26 mouse cellular contexts compared by ENCODE assay signal in genomic region chr2:91176234-91176633, GRCm38 (mm10). TPM values are rescaled to one million over a fixed set of nuclear protein-coding genes. Genes with fewer than 3 reads are reported as not detected.
A peak's percentile ranks its signal among the peaks of the same experiment; 100 is the strongest.
DNase-seq lines count a peak whose midpoint lies in the region; ATAC-seq lines count a peak whose summit lies in the region.
"Had no signal": no experiment of that assay in that cellular context is flagged by ENCODE, and none has a peak within 500 bp of the region (broad histone marks: within the 10 kb centered on the region; RNA-seq: fewer than 3 reads in every experiment).

No protein-coding gene starts in this region.

- DNase-seq in cerebellum, adult 11-12 months: peak; percentile 31
- no peak for DNase-seq in cerebellum, postnatal 4 days (ENCODE audit: low spot score in 2 of 2)
- DNase-seq in fat pad, adult 2 months (ENCODE audit: extremely low read depth, low read depth, low spot score): peak; percentile 46
- no peak for DNase-seq in frontal cortex, postnatal 10 days (ENCODE audit: low spot score in 2 of 2)
- no peak for DNase-seq in kidney, postnatal 36 days
- DNase-seq: adrenal gland, adult 8-10 months; adrenal gland, postnatal 14 days; adrenal gland, postnatal 36 days; B cell, adult 2 months; cerebellum, adult 18-20 months; cerebellum, adult 8-10 months; cerebellum, adult 9-11 months; cerebellum, postnatal 14 days; cerebellum, postnatal 36 days had no signal

- no peaks in the 10 kb centered on the region for H3K4me1 ChIP-seq in stomach, embryonic 16.5 days (ENCODE audit: control insufficient read depth, insufficient read depth, low read length)
- H3K4me1 ChIP-seq: embryonic facial prominence, embryonic 10.5 days; embryonic facial prominence, embryonic 12.5 days had no signal

- no peak overlapping the region for H3K4me3 ChIP-seq in stomach, embryonic 16.5 days (replicated peaks; ENCODE audit: low read length)
- H3K4me3 ChIP-seq: embryonic facial prominence, embryonic 10.5 days; embryonic facial prominence, embryonic 12.5 days; forebrain, embryonic 10.5 days; forebrain, embryonic 12.5 days had no signal

- H3K9me3 ChIP-seq in stomach, embryonic 16.5 days (replicated peaks; ENCODE audit: control insufficient read depth, low read length): no peaks in the 10 kb centered on the region
- H3K9me3 ChIP-seq: embryonic facial prominence, embryonic 10.5 days; embryonic facial prominence, embryonic 12.5 days; forebrain, embryonic 10.5 days; forebrain, embryonic 12.5 days; G1E had no signal

- peak; percentile 58; the same call in 1 of the 2 replicates for ATAC-seq in stomach, embryonic 16.5 days (ENCODE audit: insufficient read depth, low FRiP score)
- ATAC-seq: activated CD4-positive, CD25-positive, alpha-beta regulatory T cell, adult 4 months; CD4-positive, CD25-positive, alpha-beta regulatory T cell, adult 4 months; forebrain, embryonic 14.5 days; forebrain, embryonic 16.5 days; Patski had no signal

- no peaks in the 10 kb centered on the region for H3K27me3 ChIP-seq in stomach, embryonic 16.5 days (ENCODE audit: control insufficient read depth, insufficient read depth, low read length)
- H3K27me3 ChIP-seq: CH12.LX; embryonic facial prominence, embryonic 12.5 days; forebrain, embryonic 12.5 days; Patski had no signal

- H3K27ac ChIP-seq in stomach, embryonic 16.5 days (ENCODE audit: low read length): no peak overlapping the region
- H3K27ac ChIP-seq: embryonic facial prominence, embryonic 10.5 days; embryonic facial prominence, embryonic 12.5 days; forebrain, embryonic 10.5 days; forebrain, embryonic 12.5 days had no signal

- no peak overlapping the region for H3K9ac ChIP-seq in stomach, embryonic 16.5 days (ENCODE audit: low read length)
- H3K9ac ChIP-seq: embryonic facial prominence, embryonic 12.5 days; forebrain, embryonic 12.5 days had no signal

- WGBS in stomach, embryonic 16.5 days: 68% methylated on average over 6 of the region's 6 CpGs

- no peaks in the 10 kb centered on the region for H3K36me3 ChIP-seq in stomach, embryonic 16.5 days (ENCODE audit: control insufficient read depth, insufficient read depth, low read length)

- no peak overlapping the region for H3K4me2 ChIP-seq in stomach, embryonic 16.5 days (ENCODE audit: low read depth, low read length)
- H3K4me2 ChIP-seq: embryonic facial prominence, embryonic 12.5 days; forebrain, embryonic 12.5 days had no signal

RNA-seq across cellular contexts. Expression of gene Madd, which starts 7.4 kb away (rescaled TPM):
- polyA plus RNA-seq in stomach, embryonic 16.5 days (2015; fragmentation: Nextera tagmentation; extraction: Ambion mirVana): 14.3 and 17.2 TPM in 2 replicates

RNA-seq across cellular contexts. Expression of gene Nr1h3, which starts 26.4 kb away (rescaled TPM):
- 3.5 and 4.2 TPM in 2 replicates for polyA plus RNA-seq in stomach, embryonic 16.5 days (2015; fragmentation: Nextera tagmentation; extraction: Ambion mirVana)

RNA-seq across cellular contexts. Expression of gene Acp2, which starts 26.5 kb away (rescaled TPM):
- 23.1 and 24.5 TPM in 2 replicates for polyA plus RNA-seq in stomach, embryonic 16.5 days (2015; fragmentation: Nextera tagmentation; extraction: Ambion mirVana)

RNA-seq across cellular contexts. Expression of gene Mybpc3, which starts 58.3 kb away (rescaled TPM):
- 0.17 and 0.54 TPM in 2 replicates for polyA plus RNA-seq in stomach, embryonic 16.5 days (2015; fragmentation: Nextera tagmentation; extraction: Ambion mirVana)
- polyA plus RNA-seq: activated CD4-positive, CD25-positive, alpha-beta regulatory T cell, adult 4 months; CD4-positive, CD25-positive, alpha-beta regulatory T cell, adult 4 months; forebrain, embryonic 10.5 days; forebrain, embryonic 14.5 days; forebrain, embryonic 16.5 days; G1E; Patski had no signal

Comparison
In these comparisons a context has a peak if more than half of its experiments do, and no peak if none do; other contexts are left out.
1. DNase-seq: peak in cerebellum, adult 11-12 months (single experiment) and fat pad, adult 2 months (single experiment); none in cerebellum, postnatal 4 days (0 of 2), frontal cortex, postnatal 10 days (0 of 2) and kidney, postnatal 36 days (0 of 2).